Mouse (Mus musculus): ENCODE measurements around the gene Gmeb1.

GRCm38 (mm10) chr4:132251596-132251995 is 9.8 kb downstream of the Gmeb1 start:
- TF ChIP-seq GATA1 (IDR thresholded peaks at IDR 0.05; ENCODE audit: low read length): no peak
- no peak for TF ChIP-seq TAL1 (IDR thresholded peaks at IDR 0.05; ENCODE audit: low read length)
